Mouse (Mus musculus) cerebellum, postnatal 4 days (tissue): Measurements from ENCODE around the gene Urah.

Experiments used
- DNase-seq, 2 experiments: peaks; one replicate each; pipeline ENCODE4 v3.0.0; 2022; ENCODE audit warnings: low spot score in 2 of 2, mixed read lengths in 1 of 2

The Urah gene

GRCm38 (mm10) chr7:140874224-140874623, 39.4 kb downstream of the Urah start:
- DNase-seq: no peak

- no peak for DNase-seq
These were observed 42.5 kb downstream of the Urah start for GRCm38 (mm10) chr7:140877364-140877763.

- no peak for DNase-seq
These were observed 44.5 kb downstream of the Urah start for GRCm38 (mm10) chr7:140879355-140879754.

GRCm38 (mm10) chr7:140880419-140880818, 45.6 kb downstream of the Urah start:
- DNase-seq: no peak

- DNase-seq: no peak
These were observed 46.2 kb downstream of the Urah start for GRCm38 (mm10) chr7:140880865-140881515.

DNA sequence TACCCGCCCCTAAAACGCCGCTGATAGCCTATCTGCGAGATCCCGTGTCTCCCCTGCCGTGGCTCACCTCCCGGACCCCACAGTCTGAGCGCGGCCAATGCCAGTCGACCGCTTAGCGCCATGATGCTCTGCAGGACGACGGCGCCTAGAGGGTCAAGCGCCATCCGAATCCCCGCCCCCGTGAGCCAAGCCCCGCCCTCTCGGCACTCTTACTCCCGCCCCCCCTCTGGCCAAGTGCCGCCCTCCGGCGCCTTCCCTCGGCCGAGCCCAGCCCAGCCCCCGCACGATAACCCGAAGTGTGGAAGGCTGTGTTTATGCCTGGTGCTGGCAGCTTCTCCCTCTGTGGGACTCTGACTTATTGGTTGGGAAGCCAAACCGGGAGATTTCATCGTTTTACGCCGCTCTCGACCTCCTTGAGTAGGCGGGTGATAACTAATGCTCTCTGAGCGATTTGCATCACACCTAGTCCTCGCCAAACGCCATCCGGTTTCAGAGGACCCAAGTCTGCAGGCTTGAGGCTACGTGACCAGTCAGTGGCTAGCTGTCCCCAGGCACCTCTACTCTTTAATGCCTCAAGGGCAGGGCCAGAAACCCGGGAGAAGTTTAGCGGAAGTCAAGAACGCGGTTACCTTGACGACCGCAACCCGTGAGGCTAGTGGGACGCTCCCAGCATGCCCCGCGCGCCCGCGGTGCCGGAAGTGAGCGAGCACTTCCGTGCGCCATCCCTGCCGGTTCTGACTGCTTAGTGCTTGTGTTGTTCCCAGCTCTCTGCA, 47.1 kb downstream of the Urah start, which contains the start of the genes Psmd13 and Sirt3:
Gene Psmd13 (plus strand): TSS at position 273 of the 773 bp plus-strand sequence.
Gene Sirt3 (minus strand): TSS at position 614 of the 773 bp plus-strand sequence.
- peak; percentile 81 to 91 for DNase-seq

DNA sequence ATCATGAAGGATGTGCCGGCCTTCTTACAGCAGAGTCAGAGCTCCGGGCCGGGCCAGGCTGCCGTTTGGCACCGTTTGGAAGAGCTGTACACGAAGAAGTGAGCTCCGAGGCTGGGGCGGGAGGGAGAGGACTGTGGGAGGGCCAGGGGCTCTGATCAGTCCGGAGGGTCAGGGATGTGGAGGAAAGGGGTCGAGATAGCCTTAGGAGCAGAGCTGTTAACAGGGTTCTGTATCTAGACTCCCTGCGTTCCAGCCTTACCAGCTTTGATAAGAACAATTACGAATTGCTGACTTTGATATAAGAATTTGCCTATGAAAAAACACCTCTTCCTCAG, 47.6 kb downstream of the Urah start:
- no peak for DNase-seq
